Mouse (Mus musculus) heart, postnatal 10 days (tissue): ENCODE measurements around the gene Olfr910. TPM values are rescaled to one million over a fixed set of nuclear protein-coding genes. Genes with fewer than 3 reads are reported as not detected.

Source experiments
- DNase-seq, 2 experiments: peaks; one replicate each; pipeline ENCODE4 v3.0.0; 2021
- intact Hi-C: fragments of 180-260 bp; cut with DNase I; formaldehyde crosslinking; loops from one replicate; pipeline ENCODE4 v1.15.1; 2025
- total RNA-seq, 2 experiments: library from RNA; stranded (reverse); gene quantifications; 2 replicates each; pipeline ENCODE4 v1.2.3; 2021

Gene Olfr910
- not detected for total RNA-seq

GRCm38 (mm10) chr9:38537549-38537948, at the start of gene Olfr910:
Olfr910 (plus strand) TSS chr9:38537849.
- no peak for DNase-seq
- intact Hi-C loops: no loop called here

GRCm38 (mm10) chr9:38495501-38495900, 42.1 kb upstream of the Olfr910 start, which contains the start of gene Olfr907:
Olfr907 (plus strand) TSS chr9:38495801.
- no peak for DNase-seq
- intact Hi-C loops: no loop called here

GRCm38 (mm10) chr9:38512353-38512752, 25.3 kb upstream of the Olfr910 start:
- intact Hi-C loops: no loop called here

GRCm38 (mm10) chr9:38521280-38521679, 16.4 kb upstream of the Olfr910 start, which contains the start of gene Olfr911-ps1:
Olfr911-ps1 (plus strand) TSS chr9:38521580.
- intact Hi-C loops: no loop called here
- DNase-seq: no peak

More at GRCm38 (mm10) chr9:38512353-38512752, 25.3 kb upstream of the Olfr910 start:
- no peak for DNase-seq

- no peak for DNase-seq
- intact Hi-C loops: loop anchor here (2.0 kb wide), 1 partner anchor 41 kb away; no protein-coding TSS in a partner anchor
These were observed 42.2 kb downstream of the Olfr910 start, which contains the start of gene Olfr912 for GRCm38 (mm10) chr9:38579878-38580277. Olfr912 (plus strand) TSS chr9:38580178.

Other genes starting within 250 kb of the Olfr910 start
- not detected for gene Olfr896-ps1, start 246.7 kb upstream of the Olfr910 start, total RNA-seq
- not detected for gene Olfr25, start 208.8 kb upstream of the Olfr910 start, total RNA-seq
- not detected for gene Olfr898, start 189.4 kb upstream of the Olfr910 start, total RNA-seq
- gene Olfr250, start 171.0 kb upstream of the Olfr910 start, total RNA-seq: not detected
- not detected for gene Olfr251, start 160.8 kb upstream of the Olfr910 start, total RNA-seq
- not detected for gene Olfr147, start 136.2 kb upstream of the Olfr910 start, total RNA-seq
- gene Olfr901, start 108.4 kb upstream of the Olfr910 start, total RNA-seq: not detected
- gene Olfr902, start 90.2 kb upstream of the Olfr910 start, total RNA-seq: not detected
- gene Olfr904, start 74.7 kb upstream of the Olfr910 start, total RNA-seq: not detected
- not detected for gene Olfr905, start 66.7 kb upstream of the Olfr910 start, total RNA-seq
- not detected for gene Olfr906, start 50.8 kb upstream of the Olfr910 start, total RNA-seq
- gene Olfr907, start 42.0 kb upstream of the Olfr910 start, total RNA-seq: not detected
- not detected for gene Olfr911-ps1, start 16.3 kb upstream of the Olfr910 start, total RNA-seq
- gene Olfr912, start 42.3 kb downstream of the Olfr910 start, total RNA-seq: not detected
- gene Olfr913, start 54.9 kb downstream of the Olfr910 start, total RNA-seq: not detected
- gene Olfr914, start 67.3 kb downstream of the Olfr910 start, total RNA-seq: not detected
- gene Olfr916, start 122.0 kb downstream of the Olfr910 start, total RNA-seq: not detected
- not detected for gene Olfr917, start 128.0 kb downstream of the Olfr910 start, total RNA-seq
- not detected for gene Olfr918, start 136.8 kb downstream of the Olfr910 start, total RNA-seq
- not detected for gene Olfr919, start 165.8 kb downstream of the Olfr910 start, total RNA-seq
- gene Vwa5a, start 180.4 kb downstream of the Olfr910 start, total RNA-seq: 10 to 100 TPM; 29.9 to 34.3 TPM
- gene Olfr920, start 214.4 kb downstream of the Olfr910 start, total RNA-seq: under 1 TPM; 0.07 to 0.12 TPM
- gene Olfr921, start 235.2 kb downstream of the Olfr910 start, total RNA-seq: not detected